Mouse (Mus musculus): ENCODE data around the gene Ccdc78.
A peak's percentile ranks its signal among the peaks of the same experiment; 100 is the strongest.

The Ccdc78 gene

DNA sequence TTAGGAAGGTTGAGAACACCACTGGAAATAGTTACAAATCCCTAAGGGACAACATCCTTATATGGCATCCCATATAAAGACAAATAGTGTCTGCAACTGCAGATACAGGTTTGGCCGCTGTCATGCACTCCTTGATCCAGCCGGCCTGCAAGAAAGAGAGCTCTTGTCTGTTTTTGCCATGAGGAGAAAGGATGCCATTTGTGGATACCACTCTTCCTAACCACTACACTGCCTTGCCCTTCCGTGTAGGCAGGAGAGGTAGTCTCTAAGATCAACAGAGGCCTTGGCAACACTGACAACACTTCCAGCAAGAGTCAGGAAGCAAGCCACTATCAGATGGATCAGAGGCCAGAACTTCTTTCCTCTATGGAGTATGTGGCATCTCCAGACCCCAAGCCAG, at the start of gene Ccdc78:
Gene Ccdc78, plus strand, starts transcription at position 301 of the 400 bp plus-strand sequence.
- DNase-seq (ENCODE audit: low read depth, low spot score), result no peak

DNA sequence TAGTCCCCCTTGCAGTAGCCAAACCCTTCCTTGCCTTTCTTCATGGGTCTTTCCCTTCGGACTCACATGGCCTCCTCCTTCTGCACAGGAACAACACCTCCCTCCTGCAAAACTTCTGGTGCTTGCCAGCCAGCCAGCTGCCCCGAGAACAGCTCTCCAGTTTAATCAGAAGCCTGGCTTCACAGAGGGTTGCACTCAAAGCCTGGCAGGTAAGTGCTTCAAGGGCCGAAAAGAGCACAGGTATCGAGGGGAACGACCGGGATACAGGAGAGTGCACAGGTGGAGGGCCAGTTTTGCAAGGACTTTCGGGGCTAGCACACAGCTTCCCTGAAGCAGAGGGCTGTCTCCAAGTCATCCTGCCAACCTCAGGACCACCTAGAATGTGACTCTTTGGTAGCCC, 47.5 kb upstream of the Ccdc78 start:
- DNase-seq (ENCODE audit: low read depth, low spot score), result no peak

DNA sequence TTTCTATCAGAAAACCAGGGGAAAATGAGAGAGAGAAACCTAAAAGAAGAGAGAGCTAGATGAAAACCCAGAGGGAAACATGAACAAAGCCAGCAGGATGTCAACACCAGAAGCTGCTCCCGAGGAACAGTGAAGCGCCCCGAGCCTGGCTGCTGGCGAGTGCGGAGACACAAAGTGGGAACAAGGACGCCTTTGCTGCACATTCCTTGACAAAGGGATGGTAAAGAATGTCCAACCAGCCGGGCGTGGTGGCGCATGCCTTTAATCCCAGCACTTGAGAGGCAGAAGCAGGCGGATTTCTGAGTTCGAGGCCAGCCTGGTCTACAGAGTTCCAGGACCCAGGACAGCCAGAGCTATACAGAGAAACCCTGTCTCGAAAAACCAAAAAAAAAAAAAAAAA, 44.9 kb upstream of the Ccdc78 start:
- DNase-seq (ENCODE audit: low read depth, low spot score), result peak; percentile 32

DNA sequence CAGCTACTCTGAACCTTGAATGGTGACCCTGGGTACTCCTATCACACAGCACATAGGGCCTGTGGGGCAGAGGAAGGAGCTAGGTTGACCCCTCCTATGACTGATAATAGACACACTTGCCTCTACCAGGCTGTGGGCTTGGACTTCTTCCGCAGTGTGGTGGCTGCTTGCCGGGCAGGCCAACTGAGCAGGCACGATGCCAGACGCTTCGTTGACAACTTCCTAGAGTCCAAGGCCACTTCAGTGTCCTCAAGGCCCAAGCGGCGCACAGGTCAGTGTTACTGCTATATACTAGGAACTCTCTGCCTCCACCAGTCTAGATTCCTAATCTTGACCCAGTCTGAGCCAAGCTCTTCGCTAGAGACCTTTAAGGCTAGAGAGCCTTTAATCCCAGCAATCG, 42.5 kb upstream of the Ccdc78 start:
- no peak for DNase-seq (ENCODE audit: low read depth, low spot score)

DNA sequence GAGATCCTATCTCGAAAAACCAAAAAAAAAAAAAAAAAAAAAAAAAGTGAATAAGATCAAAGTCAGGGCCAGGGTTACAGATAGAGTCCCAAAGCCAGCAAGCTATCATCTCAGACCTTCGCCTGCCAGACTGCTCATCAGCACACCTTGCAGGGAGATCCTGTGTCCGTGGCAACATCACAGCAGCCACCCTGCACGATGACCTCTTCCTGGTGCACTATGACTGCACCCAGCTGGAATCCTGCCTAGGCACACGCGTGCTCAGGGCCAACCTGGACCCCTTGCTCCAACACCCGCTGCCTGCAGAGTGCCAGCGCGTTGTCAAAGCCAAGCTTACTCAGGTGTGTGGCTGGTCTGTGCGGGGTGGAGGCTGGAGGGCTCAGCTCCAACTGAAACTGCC, 42.1 kb upstream of the Ccdc78 start:
- DNase-seq (ENCODE audit: low read depth, low spot score), result no peak

DNA sequence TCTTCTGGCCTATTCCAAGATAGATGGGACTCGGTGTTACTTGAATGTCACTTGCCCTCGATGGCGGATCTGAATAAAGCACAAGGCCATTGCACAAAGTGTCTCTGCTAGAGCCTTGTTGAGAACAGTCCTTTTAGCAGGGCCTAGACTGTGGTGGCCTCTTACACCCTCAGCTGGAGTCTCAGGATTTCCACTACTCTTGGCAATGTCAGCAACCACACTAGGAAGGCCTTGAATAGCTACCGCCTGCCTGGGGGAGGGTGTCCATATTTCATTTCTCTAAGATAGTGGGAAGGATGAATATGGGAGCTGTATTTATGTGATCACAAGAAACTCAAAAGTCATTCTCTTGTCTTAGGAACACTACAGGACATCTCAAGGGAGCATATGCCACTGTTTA, 38.1 kb upstream of the Ccdc78 start:
- no peak for DNase-seq (ENCODE audit: low read depth, low spot score)

DNA sequence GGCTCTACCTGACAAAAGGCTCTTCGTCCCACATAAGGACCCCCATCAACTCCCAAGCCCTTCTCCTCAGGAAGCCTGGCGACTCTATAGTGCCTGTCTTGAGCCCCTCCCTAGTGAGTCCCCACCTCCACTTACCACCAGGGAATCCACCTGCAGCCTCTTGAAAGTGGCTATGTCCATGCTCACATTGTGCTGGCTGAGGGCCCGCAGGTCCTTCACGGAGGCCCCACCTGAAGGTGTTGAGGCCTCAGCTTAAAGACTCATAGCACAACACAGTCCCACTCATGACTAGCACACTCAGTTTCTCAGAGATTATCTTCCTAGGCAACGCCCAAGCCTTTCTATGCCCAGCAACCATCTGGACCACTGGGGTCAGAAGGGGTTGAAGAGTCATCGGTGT, 37.1 kb upstream of the Ccdc78 start:
- no peak for DNase-seq (ENCODE audit: low read depth, low spot score)

DNA sequence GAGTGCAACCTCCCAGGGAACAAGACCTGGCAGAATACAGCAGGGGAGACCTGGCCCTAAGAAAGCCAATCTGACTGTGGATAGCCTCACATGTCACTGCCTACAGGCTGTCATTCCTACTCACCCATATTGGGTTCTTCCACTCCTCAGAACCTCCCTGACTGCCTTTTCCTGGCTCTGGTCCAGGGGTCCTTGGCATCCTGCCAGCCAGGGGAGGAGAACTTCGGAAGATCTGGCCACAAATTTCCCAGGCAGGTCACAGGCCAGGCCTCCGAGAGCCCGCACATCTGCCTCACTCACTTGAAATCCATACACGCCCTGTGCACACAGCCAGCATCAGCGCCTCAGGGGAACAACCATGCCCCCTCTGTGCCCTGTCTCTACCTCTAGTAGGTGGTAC, 34.9 kb upstream of the Ccdc78 start:
- DNase-seq (ENCODE audit: low read depth, low spot score), result no peak

DNA sequence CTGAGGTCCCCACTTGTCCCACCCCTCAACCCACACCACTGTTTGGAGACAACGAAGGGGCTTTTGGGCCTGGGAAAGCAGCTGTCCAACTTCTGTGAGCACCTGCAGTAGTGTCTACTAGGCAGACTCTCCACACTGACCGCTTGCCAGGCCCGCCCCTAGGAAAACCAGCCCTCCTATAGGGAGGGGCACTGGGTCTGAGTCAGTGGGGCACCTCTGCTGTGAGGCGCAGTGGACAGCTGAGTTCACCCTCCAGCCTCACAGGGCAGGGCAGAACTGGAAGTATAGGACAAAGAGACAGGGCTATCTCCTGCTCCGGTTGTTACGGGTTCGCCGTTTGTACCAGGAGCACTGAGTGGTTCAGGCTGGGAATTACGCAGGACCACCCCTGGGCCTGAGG, 32.1 kb upstream of the Ccdc78 start, which contains the start of gene Msln:
Gene Msln, minus strand, starts transcription at position 138 of the 400 bp plus-strand sequence.
- DNase-seq (ENCODE audit: low read depth, low spot score), result no peak

DNA sequence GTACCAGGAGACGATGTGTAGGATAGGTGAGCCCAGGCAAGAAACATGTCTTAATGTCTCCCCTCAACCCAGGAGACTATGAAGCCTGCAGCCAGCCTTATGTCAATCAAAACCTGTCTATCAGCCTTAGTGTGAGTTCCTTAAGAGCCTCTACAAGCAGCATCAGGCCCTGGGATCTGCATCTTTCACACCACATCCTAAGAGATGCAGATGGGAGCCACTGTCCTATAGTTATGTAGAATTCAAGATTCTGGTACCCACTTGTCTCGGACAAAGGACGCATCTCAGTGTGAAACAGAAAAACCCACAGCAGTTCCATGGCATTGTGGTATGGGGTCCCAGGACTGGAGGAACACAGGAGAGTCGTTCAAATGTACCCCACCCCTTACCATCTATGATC, 31.3 kb upstream of the Ccdc78 start:
- peak; percentile 63 for DNase-seq (ENCODE audit: low read depth, low spot score)

DNA sequence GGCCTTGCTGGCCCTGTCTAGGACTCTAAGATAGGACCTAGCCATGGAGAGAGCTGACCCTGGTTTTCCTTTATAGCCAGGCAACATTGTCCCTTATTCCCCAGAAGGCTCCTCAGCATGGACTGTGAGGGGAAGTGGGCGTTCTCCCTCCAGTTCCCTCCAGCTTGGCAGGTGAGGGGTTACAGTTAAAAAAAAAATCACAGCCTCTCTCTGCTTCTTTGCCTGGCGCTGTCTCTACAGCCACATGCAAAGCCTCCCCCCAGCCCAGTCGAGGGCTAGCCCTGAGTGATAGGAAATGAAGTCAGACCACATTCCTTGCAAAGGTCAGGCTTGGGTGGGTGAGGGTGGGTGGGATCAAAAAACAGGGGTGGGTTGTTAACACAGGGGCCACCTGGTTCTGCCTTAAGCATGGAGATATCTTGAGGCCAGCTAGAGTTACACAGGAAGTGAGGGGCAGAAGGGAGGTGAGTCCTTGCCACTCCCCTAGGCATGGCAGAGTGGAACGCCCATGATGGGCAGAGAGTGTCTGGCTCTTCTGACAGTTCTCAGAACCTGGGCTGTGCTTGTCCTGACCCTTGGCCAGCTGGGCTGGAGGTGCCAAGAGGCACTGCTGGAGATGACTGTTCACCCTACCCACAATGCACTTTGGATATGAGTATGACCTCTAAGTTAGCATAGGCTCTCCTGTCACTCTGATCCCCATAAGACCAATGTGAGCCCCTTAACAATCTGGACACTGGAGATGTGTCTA, 30.6 kb upstream of the Ccdc78 start:
- DNase-seq (ENCODE audit: low read depth, low spot score), result peak; percentile 39

DNA sequence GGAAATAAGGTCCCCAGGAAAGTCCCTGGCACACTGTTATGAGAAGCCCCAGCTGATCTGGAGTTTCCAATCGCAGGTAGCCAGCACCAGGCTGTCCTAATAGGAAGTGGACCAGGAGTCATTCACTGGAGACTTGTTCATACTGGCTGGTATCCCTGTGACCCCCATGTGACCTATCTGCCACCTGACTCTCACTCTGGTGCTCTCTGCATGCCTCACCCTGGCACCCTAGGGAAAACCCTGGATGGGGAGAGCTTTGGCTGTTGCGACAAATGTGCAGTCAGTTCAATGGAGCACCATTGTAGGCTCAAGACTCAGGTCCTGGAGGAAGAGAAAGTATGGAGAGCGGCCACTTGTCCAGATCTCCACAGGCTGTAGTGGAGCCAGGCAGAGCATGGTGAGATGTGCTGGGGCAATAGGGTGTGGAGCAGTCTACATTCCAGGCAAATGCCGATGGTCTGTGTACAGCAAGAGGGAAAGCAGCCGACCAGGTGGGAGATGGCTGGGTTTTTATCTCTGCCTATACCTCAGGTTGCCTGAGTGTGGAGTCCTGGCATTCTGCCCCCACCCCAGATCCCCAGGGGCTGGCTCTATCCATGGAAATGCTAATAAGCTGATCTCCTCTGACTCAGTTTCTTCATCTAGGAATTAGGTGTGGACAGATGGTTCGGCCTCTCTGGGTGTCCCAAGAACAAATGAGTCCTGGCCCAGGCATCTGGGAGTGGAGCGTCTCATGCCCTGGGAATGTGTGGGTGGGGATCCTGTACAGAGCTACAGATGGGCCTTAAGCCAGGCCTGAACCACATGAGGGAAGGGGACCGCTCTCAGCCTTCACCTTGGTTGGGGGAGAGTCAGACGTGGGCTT, 29.8 kb upstream of the Ccdc78 start:
- DNase-seq (ENCODE audit: low read depth, low spot score), result peak; percentile 68

DNA sequence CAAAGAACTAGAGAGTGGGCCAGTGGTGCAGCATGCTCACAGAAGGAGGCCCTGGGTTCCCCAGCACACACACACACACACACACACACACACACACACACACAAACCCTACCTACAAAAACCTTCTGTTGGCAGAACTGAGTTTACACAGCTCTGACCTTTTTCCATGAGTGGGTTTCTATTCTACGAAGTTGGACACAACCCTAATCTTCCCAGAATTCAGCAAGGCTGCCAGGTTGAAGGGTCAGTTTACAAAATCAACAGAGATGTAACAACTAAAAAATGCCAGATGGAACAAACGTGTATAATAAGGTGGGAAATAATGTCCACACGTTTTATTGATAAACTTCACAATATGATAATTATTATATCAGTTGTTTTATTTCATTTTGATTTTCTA, 28.7 kb upstream of the Ccdc78 start:
- no peak for DNase-seq (ENCODE audit: low read depth, low spot score)

DNA sequence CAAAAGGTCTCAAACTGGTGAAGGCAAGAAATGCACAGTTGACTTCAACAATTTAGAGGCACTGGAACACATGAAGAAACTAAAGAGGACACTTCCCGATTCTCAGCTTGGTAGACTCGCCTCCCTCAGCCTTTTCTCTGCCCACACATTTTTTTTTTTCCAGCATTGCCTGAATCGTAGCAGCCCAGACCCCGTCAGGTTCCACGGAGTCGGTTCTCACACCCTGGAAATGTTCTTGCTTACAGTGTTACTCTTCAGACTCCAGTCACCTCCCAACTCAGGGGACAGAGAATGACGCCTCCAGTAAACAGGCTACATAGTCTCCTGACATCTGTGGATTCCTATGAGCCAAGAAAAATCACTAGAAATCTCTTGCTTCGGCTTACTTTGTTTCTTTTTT, 26.2 kb upstream of the Ccdc78 start:
- no peak for DNase-seq (ENCODE audit: low read depth, low spot score)

DNA sequence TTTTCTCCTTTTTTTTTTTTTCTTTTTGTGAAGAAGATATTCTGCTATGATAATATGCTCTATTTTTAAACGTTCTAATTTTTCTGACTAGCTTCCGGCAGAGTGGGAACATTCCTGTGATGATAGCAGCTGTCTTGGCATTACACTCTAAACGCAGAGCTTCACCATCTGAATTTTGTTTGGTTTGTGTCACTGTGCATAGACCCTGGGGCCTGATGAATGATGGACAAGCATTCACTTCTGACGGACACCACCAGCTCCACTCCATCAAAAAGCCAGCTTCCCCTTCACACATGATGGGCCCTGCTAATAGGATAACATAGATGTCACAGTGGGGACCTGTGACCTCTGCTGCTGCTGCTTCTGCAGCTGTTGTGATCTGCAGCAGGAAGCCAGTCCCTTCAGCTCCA, 24.8 kb upstream of the Ccdc78 start:
- DNase-seq (ENCODE audit: low read depth, low spot score), result no peak

DNA sequence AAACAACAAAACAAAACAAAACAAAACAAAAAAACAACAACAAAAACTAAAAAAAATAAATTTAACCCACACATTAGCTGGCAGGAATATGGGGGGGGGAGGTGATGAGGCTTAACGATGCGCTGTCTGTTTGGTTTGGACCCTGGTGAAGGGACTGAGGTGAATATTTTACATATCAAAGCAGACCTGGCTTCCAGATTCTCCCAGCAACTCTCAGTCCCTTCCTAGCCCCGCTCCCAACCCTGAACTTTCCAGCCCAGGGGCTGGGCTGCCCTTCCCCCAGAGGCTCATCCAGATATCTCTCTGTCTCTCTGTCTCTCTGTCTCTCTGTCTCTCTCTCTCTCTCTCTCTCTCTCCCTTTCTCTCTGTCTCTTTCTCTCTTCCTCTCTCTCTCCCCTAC, 23.8 kb upstream of the Ccdc78 start:
- DNase-seq (ENCODE audit: low read depth, low spot score), result peak; percentile 60

DNA sequence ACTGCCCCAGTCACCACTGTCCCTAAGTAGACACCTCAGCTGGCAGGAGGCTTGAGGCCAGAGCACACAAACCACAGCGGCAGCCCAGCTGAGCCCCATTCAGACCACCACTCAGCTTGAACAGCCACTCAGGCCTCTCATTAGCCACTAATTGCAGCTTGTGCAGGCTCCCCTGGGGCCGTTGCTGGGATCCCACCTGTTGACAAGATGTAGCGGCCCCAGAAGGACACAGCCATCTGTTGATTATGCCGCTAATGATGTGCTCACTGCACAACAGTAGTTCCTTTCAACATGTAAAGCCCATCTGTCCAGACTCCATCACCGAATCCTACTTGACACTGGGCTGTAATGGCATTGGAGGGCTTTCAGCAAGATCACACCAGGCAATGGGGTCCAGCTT, 20.5 kb upstream of the Ccdc78 start:
- no peak for DNase-seq (ENCODE audit: low read depth, low spot score)

DNA sequence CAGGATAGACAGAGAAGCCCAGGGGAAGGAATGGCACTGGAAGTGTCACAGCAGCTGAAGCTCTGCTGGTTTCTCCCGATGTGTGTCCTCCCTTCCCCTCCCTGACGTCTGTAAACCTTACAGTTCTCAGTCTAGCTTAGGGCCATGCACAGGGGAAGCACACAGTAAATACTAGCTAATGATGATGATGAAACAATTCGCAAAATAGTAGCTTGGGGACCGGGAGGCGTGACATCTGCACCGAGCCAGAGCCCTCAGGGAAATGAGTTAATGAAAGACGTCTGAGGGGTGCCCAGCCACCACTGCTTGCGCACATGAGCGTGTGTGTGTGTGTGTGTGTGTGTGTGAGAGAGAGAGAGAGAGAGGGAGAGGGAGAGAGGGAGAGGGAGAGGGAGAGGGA, 17.0 kb upstream of the Ccdc78 start:
- DNase-seq (ENCODE audit: low read depth, low spot score), result no peak

DNA sequence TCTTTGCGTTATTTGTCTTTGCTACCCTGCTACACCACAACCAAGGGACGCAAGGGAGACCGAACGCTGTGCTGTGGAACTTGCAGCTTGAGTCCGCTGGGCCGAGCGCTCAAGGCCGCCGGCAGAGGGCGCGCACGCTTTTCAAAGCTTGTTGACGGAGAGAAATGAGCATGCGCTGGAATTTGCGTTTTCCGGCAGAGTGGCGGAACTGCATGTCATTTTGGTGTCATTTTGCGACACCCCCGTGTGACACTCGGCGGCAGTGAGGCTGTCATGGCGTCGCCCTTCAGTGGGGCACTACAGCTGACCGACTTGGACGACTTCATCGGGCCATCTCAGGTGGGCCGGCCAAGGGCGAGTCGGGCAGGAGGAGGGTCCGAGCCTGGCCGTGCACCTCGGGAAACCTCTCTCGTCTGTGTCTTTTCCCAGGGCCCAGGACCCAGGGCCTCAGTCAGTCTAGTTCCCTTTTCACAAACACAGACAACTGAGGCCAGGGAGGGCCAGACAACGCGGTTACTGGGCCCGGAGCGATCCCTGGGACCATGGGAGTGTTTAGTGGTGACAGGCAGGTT, 12.7 kb upstream of the Ccdc78 start, which contains the start of gene Narfl:
Gene Narfl, plus strand, starts transcription at position 228 of the 572 bp plus-strand sequence.
- peak; percentile 99 for DNase-seq (ENCODE audit: low read depth, low spot score)

DNA sequence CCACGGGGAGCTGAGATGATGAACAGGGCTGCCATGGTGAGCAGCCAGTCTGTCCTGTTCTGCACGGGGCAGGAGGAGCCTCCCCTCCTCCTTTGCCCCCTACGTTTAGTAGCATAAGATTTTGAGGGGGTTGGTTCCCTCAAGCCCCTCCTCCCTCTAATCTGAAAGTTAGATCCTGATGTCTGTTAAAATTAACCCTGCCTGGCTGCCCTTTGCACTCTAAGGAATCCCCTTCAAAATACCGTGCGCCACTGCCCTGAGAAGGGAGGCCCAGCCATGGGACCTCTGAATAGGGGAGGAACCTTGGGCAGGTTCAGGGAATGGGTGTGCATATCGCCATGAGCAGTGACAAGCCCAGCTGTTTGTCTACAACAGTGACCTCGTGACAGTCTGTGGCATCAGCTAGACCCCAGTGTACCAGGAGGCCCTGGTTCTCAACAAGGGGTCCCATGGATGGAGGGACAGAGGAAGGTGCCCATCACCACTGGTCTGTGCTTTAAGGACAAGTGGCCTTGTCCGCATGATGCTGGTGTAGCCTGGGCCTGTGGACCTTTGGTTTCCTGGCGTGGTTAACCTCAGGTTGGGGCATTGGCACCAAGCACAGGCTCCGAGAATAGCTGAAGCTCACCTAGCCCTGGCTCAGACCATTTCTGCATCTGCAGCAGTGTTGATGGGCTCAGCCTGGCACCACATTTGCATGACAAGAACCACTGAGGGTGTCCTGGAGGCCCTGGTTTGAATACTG, 10.9 kb upstream of the Ccdc78 start:
- DNase-seq (ENCODE audit: low read depth, low spot score), result no peak

DNA sequence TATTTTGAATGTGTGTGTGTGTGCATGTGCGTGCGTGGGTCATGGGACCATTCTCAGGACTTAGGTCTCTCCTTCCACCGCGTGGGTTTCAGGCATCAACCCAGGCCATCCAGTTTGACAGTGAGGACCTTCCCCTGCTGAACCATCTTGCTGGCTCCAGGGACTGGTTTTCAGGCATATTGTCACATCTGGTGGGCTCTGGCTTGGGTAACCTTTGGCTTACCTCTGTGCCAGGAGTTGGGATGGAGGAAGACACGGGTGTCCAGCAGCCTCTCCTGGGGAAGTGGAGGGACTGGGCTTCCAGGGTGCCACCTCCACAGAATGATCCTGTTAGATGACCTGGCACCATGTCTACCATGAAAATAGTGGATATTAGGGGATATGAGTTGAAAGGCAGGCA, 8.4 kb upstream of the Ccdc78 start:
- DNase-seq (ENCODE audit: low read depth, low spot score), result no peak

DNA sequence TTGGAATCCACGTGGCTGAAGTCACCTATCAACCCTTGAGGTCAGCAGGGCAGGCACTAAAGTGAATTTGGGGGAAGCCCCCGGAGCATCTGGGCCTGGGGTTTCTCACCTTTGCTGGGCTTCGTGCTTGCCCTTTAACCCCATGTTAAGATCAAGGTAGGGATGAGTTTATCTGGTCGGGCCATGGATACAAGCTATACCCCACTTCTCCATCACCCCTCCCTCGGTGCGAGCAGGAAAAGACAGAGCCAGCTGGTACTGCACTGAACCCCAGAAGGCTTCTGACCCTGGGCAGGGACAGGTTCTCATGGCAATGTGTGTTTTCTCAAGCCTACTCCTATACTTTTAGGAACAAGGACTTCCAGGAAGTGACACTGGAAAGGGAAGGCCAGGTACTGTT, 5.0 kb upstream of the Ccdc78 start:
- no peak for DNase-seq (ENCODE audit: low read depth, low spot score)

Measured in ES-CJ7 (cell line).